Mouse (Mus musculus): ENCODE results near the gene Rpl29. TPM values are rescaled to one million over a fixed set of nuclear protein-coding genes. Genes with fewer than 3 reads are reported as not detected.

The Rpl29 gene
- total and polyA plus RNA-seq, 3 experiments = 1,058 to 1,867 (median 1,257) TPM

DNA sequence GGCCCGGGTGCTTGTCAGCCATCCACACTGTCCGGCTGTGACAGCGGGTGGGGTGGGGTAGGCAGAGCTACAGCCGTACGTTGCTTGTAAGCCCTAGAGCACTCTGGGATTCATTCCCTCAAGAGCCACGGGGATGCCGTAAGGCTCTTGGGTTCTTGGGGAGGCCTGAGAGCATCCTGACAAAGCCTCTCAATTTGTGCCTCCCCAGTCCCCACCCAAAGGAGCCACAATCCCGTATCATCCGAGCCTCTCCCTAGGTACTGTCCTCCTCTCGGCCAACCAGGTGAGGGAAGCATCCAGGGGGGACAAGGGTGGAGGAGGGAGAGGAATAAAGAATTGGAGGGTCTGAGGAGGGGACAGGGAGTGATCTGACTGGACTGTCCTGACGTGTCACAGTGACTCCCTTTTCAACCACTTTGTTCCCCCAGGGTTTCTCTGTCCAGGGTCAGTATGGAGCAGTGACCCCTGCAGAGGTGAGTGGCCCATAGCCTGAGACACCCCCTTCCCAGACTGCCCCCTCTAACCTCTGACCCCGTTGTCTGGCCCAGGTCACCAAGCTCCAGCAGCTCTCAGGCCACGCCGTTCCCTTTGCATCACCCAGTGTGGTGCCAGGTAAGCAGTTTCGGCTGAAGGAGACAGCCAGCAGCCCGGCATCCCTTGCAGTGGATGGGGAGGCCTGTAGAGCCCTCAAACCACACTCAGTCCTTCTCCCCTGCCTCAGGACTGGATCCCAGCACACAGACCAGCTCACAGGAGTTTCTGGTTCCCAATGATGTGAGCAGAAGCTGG lies 32.6 kb downstream of the Rpl29 start:
- no peak for DNase-seq (ENCODE audit: extremely low read depth)
- Histone ChIP-seq H3K27me3 (replicated peaks) (no peaks in the 10 kb centered on the region), H3K4me2 (ENCODE audit: insufficient read depth, low read depth, poor library complexity, severe bottlenecking) (no peak overlapping the region), H3K27ac (ENCODE audit: insufficient read depth, low read depth) (no peak overlapping the region), H3K79me2 (replicated peaks; ENCODE audit: control insufficient read depth, extremely low read depth, insufficient read depth, poor library complexity, severe bottlenecking) (no peaks in the 10 kb centered on the region), H3K4me3 (replicated peaks in 1 of 3; ENCODE audit: low read depth in 2 of 3, low read length in 2 of 3, poor library complexity in 1 of 3) (no peak overlapping the region), H3K9me3 (replicated peaks; ENCODE audit: low read length) (peaks cover 16% of the 10 kb centered on the region), H3K36me3 (replicated peaks in 1 of 2; ENCODE audit: control insufficient read depth in 1 of 2, insufficient read depth in 1 of 2, low read length in 1 of 2) (peaks cover 45 to 82% of the 10 kb centered on the region in 2 experiments), H3K9ac (ENCODE audit: insufficient read depth, low read depth) (no peak overlapping the region), H3K4me1 (ENCODE audit: control insufficient read depth in 1 of 2, insufficient read depth in 2 of 2) (peaks cover 3 to 20% of the 10 kb centered on the region in 2 experiments)
- in situ Hi-C loops (cut with MboI; ENCODE audit: low pct_ligation_motif_present, low pct_unique_long_range_greater_than_20kb, low sequenced_read_pairs) (no loop called here), dilution Hi-C loops (cut with MboI; ENCODE audit: extremely low pct_ligation_motif_present, extremely low pct_unique_long_range_greater_than_20kb, low sequenced_read_pairs) (no loop called here)
- TF ChIP-seq USF2 (conservative IDR thresholded peaks at IDR 0.05; ENCODE audit: low read depth, low read length) = no peak
- no peak for TF ChIP-seq MXI1 (IDR thresholded peaks at IDR 0.05; ENCODE audit: low read depth, low read length)

DNA sequence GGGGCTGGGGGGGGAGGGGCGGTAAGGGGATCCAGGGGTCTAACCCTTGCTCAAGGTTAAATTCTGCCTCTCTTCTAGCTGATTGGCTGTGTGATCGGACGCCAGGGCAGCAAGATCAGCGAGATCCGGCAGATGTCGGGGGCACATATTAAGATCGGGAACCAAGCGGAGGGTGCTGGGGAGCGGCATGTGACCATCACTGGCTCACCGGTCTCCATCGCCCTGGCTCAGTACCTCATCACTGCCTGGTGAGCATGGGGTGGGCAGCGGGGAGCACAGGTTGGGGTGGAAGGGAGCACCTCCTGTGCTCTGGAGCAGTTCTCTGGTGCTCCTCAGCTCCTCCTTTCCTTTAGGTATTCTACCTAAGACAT lies 33.2 kb downstream of the Rpl29 start:
- peaks cover 45 to 77% of the 10 kb centered on the region in 2 experiments for H3K36me3 ChIP-seq (replicated peaks in 1 of 2; ENCODE audit: control insufficient read depth in 1 of 2, insufficient read depth in 1 of 2, low read length in 1 of 2)
- no peak overlapping the region for H3K9ac ChIP-seq (ENCODE audit: insufficient read depth, low read depth)
- in situ Hi-C loops (cut with MboI; ENCODE audit: low pct_ligation_motif_present, low pct_unique_long_range_greater_than_20kb, low sequenced_read_pairs) = no loop called here
- H3K4me3 ChIP-seq (replicated peaks in 1 of 3; ENCODE audit: low read depth in 2 of 3, low read length in 2 of 3, poor library complexity in 1 of 3) = no peak overlapping the region
- no peak for DNase-seq (ENCODE audit: extremely low read depth)
- TF ChIP-seq MYC (IDR thresholded peaks at IDR 0.05; ENCODE audit: low read depth, low read length) (no peak), CHD1 (IDR thresholded peaks at IDR 0.05; ENCODE audit: low read depth, low read length) (no peak), ETS1 (conservative IDR thresholded peaks at IDR 0.05; ENCODE audit: low read depth, low read length) (no peak), IRF4 (IDR thresholded peaks at IDR 0.05; ENCODE audit: low read depth, low read length) (no peak)
- dilution Hi-C loops (cut with MboI; ENCODE audit: extremely low pct_ligation_motif_present, extremely low pct_unique_long_range_greater_than_20kb, low sequenced_read_pairs) = no loop called here
- H3K27me3 ChIP-seq (replicated peaks) = no peaks in the 10 kb centered on the region
- no peak overlapping the region for H3K4me2 ChIP-seq (ENCODE audit: insufficient read depth, low read depth, poor library complexity, severe bottlenecking)
- peaks cover 16% of the 10 kb centered on the region for H3K9me3 ChIP-seq (replicated peaks; ENCODE audit: low read length)
- H3K79me2 ChIP-seq (replicated peaks; ENCODE audit: control insufficient read depth, extremely low read depth, insufficient read depth, poor library complexity, severe bottlenecking) = no peaks in the 10 kb centered on the region
- H3K27ac ChIP-seq (ENCODE audit: insufficient read depth, low read depth) = no peak overlapping the region
- H3K4me1 ChIP-seq (ENCODE audit: control insufficient read depth in 1 of 2, insufficient read depth in 2 of 2) = peaks cover 0 to 14% of the 10 kb centered on the region in 2 experiments; a peak in 1 of 4 replicates

DNA sequence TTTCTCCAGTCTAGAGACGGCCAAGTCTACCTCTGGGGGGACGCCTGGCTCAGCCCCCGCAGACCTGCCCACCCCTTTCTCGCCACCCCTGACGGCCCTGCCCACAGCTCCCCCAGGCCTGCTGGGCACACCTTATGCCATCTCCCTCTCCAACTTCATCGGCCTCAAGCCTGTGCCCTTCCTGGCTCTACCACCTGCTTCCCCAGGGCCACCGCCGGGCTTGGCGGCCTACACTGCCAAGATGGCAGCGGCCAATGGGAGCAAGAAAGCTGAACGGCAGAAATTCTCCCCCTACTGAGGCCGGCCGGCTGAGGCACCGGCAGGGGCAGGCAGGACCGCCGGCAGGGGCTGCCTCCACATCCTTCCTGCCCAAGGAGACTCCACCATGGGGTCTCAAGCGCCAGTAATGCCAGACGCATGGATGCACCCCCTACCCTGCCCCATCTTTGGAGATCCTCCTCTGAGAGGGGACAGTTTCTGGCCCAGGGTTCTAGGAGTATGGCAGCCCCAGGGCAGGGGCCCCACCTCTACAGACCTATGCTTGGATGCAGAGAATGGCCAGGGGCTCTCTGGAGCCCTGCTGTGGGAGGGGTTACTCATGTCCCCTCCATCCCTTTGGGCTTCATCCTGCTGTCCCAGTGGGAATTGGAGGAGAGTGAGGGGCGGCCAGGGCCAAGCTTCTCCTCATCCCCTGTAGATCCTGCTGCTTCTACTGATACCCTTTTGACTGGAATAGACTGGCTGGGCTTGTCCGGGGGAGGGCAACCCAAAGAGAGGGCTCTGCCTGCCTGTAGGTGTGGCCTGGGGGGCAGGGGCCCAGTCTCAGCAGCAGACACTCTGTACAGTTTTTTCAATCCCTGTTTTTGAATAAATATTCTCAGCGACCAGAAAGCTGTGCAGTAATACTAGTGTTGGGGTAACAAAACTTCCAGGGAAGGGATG lies 34.1 kb downstream of the Rpl29 start:
- TF ChIP-seq RAD21 (IDR thresholded peaks at IDR 0.05; ENCODE audit: low read depth, low read length) = no peak
- TF ChIP-seq NRF1 (IDR thresholded peaks at IDR 0.05; ENCODE audit: low read depth, low read length) = no peak
- TF ChIP-seq ZNF384 (IDR thresholded peaks at IDR 0.05; ENCODE audit: low read depth, low read length) = no peak
- Histone ChIP-seq H3K4me1 (ENCODE audit: control insufficient read depth in 1 of 2, insufficient read depth in 2 of 2) (peaks cover 0 to 5% of the 10 kb centered on the region in 2 experiments; a peak in 1 of 4 replicates), H3K79me2 (replicated peaks; ENCODE audit: control insufficient read depth, extremely low read depth, insufficient read depth, poor library complexity, severe bottlenecking) (no peaks in the 10 kb centered on the region), H3K36me3 (replicated peaks in 1 of 2; ENCODE audit: control insufficient read depth in 1 of 2, insufficient read depth in 1 of 2, low read length in 1 of 2) (peaks cover 45 to 68% of the 10 kb centered on the region in 2 experiments), H3K4me2 (ENCODE audit: insufficient read depth, low read depth, poor library complexity, severe bottlenecking) (no peak overlapping the region), H3K9ac (ENCODE audit: insufficient read depth, low read depth) (no peak overlapping the region), H3K9me3 (replicated peaks; ENCODE audit: low read length) (peaks cover 16% of the 10 kb centered on the region), H3K27ac (ENCODE audit: insufficient read depth, low read depth) (no peak overlapping the region), H3K27me3 (replicated peaks) (no peaks in the 10 kb centered on the region), H3K4me3 (replicated peaks in 1 of 3; ENCODE audit: low read depth in 2 of 3, low read length in 2 of 3, poor library complexity in 1 of 3) (no peak overlapping the region)
- dilution Hi-C loops (cut with MboI; ENCODE audit: extremely low pct_ligation_motif_present, extremely low pct_unique_long_range_greater_than_20kb, low sequenced_read_pairs) (no loop called here), in situ Hi-C loops (cut with MboI; ENCODE audit: low pct_ligation_motif_present, low pct_unique_long_range_greater_than_20kb, low sequenced_read_pairs) (no loop called here)
- DNase-seq (ENCODE audit: extremely low read depth) = no peak

All from CH12.LX (cell line).